Mouse (Mus musculus): ENCODE measurements around the gene Npb.

The Npb gene

DNA sequence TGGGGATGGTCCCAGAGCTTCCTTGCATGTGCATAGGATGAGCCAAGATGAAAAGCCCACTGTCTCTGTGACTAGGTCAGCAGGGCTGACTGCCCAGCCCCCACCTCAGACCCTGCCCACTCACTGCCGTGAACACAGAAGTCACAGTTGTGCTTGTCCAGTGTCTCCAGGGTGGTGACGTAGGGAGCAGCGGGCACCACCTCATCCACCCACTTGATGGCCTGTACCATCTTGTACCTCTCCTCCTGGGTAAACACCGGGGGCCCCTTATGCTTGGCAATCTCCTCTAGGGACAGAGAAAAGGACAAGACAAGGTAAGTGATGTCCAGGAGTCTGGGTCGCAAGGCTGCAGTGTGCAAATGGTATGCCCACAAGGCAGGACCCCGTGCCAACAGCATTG, 6.9 kb downstream of the Npb start:
- no peak for DNase-seq (ENCODE audit: low read depth, low spot score)

DNA sequence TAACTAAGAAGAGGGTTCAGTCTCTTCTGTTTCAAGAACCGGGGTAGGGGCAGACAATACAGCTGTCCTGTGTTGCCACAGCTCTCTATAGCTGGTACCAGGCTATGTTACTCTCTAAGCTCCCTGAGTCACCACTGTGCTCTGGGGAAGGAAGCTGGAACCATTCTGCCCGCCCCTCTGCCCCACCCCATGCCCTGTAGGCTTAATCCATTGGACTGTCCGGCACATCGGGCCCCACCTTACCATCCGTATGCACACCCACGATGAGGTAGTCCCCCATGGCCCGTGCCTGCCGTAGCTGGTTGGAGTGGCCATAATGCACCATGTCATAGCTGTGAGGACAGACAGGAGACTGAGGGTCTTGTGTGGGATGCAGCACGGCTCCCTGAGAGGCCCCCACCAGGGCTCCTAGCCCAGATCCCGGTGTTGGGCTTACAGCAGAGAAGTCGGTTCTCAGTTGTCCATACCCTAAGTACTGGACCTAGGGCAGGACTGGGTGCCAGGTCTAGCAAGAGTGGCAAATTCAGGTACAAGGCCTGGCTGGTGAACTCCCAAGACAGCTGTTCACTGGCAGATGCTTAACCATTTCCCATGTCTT, 7.4 kb downstream of the Npb start:
- no peak for DNase-seq (ENCODE audit: low read depth, low spot score)

DNA sequence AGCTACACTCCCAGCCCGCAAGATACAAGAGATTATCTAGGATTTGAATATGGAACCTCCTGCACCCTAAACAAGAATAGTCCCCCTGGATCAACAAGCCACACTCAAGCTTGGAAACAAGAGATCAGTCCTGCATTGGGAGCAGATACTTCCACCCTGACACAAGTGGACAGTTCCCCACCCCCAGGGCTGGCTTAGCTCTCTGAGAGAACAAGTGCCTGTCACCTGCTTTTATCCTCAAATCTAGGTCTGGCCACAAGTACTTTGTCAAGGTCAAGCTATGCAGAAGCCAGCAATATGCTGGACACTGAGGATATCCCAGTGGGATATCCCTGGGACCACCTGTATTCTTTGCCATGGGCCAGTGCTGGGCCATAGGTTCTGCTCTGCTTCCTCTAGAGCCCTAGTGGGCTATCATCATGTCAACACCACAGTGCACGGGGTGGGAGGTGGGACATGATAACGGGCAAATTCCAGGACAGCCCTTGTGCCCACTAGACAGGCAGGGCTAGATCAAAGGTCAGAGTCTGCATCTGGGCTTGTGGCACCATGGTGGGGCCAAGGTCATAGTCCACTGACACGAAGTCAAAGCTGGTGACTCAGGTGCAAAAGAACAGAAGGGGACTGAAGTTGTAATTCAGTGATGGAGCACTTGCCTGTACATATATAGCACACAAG, 8.5 kb downstream of the Npb start:
- DNase-seq (ENCODE audit: low read depth, low spot score): no peak

- peak; percentile 96 for DNase-seq (ENCODE audit: low read depth, low spot score)
Measured at GRCm38 (mm10) chr11:120617519-120618112, 9.3 kb downstream of the Npb start, which contains the start of gene Pcyt2. Pcyt2 (minus strand) TSS chr11:120617936.

GRCm38 (mm10) chr11:120618619-120619535, 10.6 kb downstream of the Npb start:
- DNase-seq (ENCODE audit: low read depth, low spot score): no peak

GRCm38 (mm10) chr11:120620195-120620594, 11.9 kb downstream of the Npb start:
- no peak for DNase-seq (ENCODE audit: low read depth, low spot score)

- no peak for DNase-seq (ENCODE audit: low read depth, low spot score)
Measured at GRCm38 (mm10) chr11:120622805-120623204, 14.5 kb downstream of the Npb start.

DNA sequence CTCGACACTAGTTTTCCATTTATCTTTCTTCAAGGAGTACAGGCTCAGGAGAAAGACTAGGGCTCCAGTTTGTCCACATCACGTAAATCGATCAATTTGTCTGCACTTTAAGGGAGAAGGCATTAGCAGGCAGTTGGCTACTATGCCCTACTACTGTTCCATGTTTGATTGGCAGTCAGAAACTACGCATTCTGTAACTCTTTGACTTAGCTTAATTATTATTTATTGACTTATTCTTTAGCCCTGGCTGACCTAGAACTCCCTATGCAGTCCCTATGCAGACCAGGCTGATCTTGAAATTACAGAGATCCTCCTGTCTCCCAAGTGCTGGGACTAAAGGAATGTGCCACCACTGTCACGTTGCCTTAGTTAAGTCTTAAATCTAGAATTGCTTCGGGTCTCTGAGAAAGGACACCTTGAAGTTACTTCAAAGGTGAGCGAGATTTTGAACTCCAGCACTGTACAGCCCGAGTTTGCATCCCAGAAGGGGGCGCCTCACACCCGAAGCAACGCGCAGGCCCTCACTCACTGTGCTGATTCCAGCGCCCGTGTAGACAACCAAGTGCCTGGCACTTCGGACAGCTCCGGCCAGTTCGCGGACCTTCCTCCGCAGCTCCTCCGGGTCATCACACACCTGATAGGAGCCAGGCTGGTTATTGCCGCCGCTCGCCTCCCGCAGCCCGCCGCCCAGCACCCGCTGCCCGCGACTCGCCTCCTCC, 15.8 kb downstream of the Npb start:
- peak; percentile 70 for DNase-seq (ENCODE audit: low read depth, low spot score)

DNA sequence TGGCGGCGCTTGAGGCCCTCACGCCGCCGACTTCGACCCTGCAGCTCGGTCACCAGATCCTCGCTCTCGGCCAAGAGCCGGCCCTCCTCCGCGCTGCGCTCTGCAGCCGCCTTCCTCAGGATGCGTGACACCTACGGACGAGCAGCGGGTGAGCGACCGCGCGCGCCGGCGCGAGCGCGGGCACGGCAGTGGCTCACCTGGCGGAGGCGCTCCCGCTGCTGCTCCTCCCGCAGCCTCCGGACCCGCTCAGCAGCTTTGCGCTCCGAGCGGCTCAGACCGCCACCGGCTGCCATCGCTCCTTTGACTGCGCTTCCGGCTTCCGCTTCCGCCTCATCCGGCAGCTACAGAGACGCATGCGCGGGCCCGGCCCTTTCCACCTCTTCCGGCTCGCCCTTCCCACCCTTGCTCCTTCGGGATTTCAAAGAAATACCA, 16.4 kb downstream of the Npb start:
- peak; percentile 73 for DNase-seq (ENCODE audit: low read depth, low spot score)

- no peak for DNase-seq (ENCODE audit: low read depth, low spot score)
Measured at GRCm38 (mm10) chr11:120625152-120625775, 17.0 kb downstream of the Npb start, which contains the start of gene Sirt7. Sirt7 (minus strand) TSS chr11:120625240.

GRCm38 (mm10) chr11:120626785-120627467, 18.6 kb downstream of the Npb start:
- no peak for DNase-seq (ENCODE audit: low read depth, low spot score)

DNA sequence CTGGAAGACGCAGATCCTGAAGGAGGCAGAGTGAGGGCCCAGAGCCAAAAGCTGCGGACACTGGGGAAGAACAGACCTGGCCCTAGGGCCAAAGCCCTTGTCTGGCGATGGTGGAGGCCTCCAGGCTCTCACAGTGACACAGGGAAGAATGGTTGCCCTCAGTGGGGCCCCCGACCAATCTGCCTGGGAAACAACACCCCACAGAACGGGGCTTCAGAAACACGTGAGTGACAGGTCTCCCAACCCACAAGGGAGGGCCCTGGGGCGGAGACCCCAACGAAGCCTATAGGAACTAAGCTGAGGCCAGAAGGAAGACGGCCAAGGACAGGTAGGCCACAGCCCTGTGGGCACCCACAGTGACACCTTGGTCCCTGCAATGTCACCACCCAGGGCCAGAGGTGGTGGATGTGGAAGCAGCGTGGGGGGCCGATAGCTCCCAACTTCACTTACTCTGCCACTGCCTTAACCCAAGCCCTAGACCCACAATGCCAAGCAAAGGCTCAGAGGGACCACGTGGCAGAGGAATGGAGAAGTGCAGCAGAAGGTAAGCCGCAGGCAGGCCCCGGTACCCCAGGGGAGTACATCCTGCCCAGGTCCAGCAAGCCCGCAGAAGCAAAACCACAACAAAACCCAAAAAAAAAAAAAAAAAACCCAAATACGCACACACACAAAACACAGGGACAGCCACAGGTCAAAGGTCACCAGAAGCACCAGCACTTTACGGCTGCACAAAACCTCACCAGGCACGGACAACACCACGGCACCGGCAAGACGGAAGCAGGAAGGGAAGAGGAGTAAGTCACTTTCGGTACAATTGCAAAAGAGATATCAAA, 19.4 kb downstream of the Npb start:
- no peak for DNase-seq (ENCODE audit: low read depth, low spot score)

DNA sequence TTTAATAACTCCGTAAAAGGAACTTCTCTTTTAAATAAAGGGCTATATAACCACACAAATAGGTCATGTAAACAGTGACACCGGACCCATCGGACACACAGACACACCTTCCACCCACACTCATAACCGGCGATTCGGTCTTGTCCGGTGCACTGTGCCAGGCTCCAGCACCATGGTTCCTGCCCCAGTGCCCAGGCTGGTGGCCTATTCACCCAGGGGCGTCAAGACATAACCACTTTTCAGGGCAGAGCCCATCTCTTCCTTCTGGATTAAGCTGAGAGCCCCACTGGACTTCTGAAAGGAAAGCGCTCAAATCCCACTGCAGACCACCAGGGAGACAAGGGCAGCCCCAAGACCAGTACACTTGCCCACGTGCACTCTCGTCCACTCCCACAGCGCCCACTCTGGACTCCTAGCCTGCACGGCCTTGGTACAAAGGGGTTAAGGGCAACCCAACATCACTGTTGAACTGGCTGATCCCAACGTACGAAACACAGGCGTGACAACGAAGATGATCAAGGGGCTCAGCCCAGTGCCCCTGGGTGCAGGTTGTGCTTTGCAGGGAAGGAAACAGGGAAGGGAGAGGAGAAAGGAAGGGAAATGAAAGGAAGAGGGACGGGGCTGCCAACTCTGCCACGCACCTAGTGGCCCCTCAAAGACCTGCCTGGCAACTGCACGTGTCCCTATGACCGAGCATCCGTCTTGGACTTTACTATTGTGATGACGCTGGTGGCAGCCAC, 20.5 kb downstream of the Npb start:
- DNase-seq (ENCODE audit: low read depth, low spot score): no peak

DNA sequence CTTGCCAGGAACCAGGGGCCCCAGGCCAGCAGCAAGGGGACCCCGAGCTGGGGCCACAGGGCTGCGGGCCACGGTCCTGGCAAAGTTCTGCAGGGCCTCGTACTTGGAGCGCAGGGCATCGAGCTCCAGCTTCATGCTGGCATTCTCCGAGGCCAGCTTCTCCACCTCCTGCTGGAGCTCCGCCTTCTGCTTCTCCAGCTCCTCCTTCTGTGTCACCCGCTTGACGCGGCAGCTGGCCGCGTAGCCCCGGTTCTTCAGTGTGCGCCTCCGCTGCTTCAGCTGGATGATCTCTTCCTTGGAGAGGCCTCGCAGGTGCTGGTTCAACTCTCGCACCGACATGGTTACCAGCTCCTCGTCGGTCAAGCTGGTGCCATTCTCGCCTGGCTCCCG, 21.1 kb downstream of the Npb start:
- no peak for DNase-seq (ENCODE audit: low read depth, low spot score)

DNA sequence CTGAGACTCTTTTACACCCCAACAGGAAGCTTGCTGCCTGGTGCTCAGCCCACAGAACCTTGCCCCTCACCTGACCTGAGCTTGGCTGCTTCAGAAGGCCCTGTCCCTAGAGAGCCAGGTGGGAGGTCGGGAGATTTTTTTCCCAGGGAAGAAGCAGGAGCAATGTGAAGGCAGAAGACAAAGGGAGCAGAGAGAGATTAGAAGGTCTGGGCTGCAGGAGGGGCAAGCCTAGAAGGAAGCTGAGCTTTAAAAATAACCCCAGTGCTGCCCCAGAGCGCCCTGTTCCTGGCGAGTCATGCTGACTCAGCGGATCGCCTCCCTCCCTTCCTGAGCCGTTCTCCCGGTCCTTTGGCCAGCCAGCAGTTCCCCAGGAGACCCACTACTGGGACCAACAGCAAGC, 21.6 kb downstream of the Npb start:
- no peak for DNase-seq (ENCODE audit: low read depth, low spot score)

DNA sequence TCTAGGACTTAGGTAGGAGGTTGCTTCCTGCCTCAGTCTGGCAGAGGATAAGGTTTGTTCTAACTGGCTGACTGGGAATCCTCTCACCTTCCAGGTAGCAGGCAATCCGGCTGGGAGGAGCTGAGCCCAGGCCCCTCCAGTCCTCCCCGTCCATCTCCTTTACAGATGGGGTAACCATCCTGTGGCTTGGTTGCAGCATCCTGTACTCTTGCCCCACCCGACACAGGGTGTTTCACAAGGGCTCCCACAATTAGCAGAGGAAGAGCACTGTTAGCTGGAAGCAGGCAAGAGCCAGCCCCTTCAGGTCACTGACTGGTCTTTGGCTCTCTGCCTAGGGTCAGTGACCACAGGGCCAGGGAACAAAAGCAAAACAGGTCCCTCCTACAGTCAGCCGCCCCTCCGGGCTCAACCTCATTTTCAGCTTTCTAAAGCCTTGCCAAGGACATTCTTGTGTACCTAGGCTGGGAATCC, 22.2 kb downstream of the Npb start:
- no peak for DNase-seq (ENCODE audit: low read depth, low spot score)

GRCm38 (mm10) chr11:120630881-120631725, 22.8 kb downstream of the Npb start:
- no peak for DNase-seq (ENCODE audit: low read depth, low spot score)
